Mouse (Mus musculus): ENCODE measurements at regions not wholly inside any gene's neighbourhood (a gene's known extent, or its start where the extent isn't known, plus 50 kb on each side); places are given as distances from the start of the nearest gene placed in this dataset.

DNA sequence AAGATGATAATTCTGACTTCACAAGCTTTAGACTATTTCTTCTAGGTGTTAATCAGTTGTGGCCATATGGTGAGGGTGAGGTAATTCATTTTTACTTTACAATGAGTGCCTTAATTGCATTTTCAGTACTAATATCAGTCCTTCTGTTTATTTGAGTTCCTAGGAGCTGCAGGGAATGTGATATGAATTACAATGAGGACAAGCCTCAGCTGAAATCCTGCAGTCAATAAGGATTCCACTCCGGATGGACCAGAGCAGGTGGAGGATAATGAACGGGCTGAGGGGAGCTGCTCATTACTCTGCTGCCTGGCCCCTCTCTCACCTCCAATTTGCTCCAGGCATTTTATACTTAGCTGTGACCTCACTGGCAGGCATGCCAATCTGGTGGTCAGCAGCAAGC is 85.7 kb upstream of the Cul1 start:
- no peak for ATAC-seq (ENCODE audit: insufficient read depth)
- TF ChIP-seq CTCF (IDR thresholded peaks at IDR 0.05; ENCODE audit: low read depth): no peak
- Histone ChIP-seq H3K9me3 (ENCODE audit: low read depth, low read length) (no peaks in the 10 kb centered on the region), H3K27ac (ENCODE audit: low read depth) (no peak overlapping the region), H3K4me1 (ENCODE audit: insufficient read depth) (no peaks in the 10 kb centered on the region), H3K4me2 (no peak overlapping the region), H3K27me3 (ENCODE audit: insufficient read depth, low read length) (no peaks in the 10 kb centered on the region), H3K36me3 (ENCODE audit: insufficient read depth) (no peaks in the 10 kb centered on the region), H3K9ac (no peak overlapping the region), H3K4me3 (ENCODE audit: low read depth, low read length) (no peak overlapping the region)
- WGBS: 60% methylated on average over 2 of the region's 2 CpGs
- no peak for DNase-seq

DNA sequence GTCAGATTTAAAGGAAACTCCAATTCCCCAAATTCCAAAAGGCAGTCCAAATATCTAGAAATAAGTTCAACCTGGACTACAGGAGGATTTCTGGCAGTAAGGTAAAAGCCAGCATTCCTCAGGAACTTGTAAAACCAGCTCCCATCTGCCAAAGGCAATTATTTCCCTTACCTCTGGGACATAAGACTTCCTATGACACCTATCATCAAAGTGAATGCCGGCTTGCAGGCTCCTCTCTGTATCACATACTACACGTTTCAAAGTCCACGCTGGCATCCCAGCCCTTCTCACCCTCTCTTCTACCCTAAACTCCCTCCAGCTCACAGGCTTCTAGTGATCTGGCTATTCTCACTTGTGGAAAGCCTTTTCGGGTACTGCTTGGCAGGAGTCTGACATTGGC is 77.5 kb upstream of the Cul1 start:
- H3K9ac ChIP-seq: no peak overlapping the region
- no peaks in the 10 kb centered on the region for H3K4me1 ChIP-seq (ENCODE audit: insufficient read depth)
- H3K4me2 ChIP-seq: no peak overlapping the region
- H3K9me3 ChIP-seq (ENCODE audit: low read depth, low read length): no peaks in the 10 kb centered on the region
- DNase-seq (peak; percentile 11), ATAC-seq (ENCODE audit: insufficient read depth) (no peak)
- 60% methylated on average over 4 of the region's 4 CpGs for WGBS
- H3K36me3 ChIP-seq (ENCODE audit: insufficient read depth): no peaks in the 10 kb centered on the region
- no peak overlapping the region for H3K4me3 ChIP-seq (ENCODE audit: low read depth, low read length)
- TF ChIP-seq CTCF (IDR thresholded peaks at IDR 0.05; ENCODE audit: low read depth): no peak
- no peak overlapping the region for H3K27ac ChIP-seq (ENCODE audit: low read depth)
- H3K27me3 ChIP-seq (ENCODE audit: insufficient read depth, low read length): no peaks in the 10 kb centered on the region

DNA sequence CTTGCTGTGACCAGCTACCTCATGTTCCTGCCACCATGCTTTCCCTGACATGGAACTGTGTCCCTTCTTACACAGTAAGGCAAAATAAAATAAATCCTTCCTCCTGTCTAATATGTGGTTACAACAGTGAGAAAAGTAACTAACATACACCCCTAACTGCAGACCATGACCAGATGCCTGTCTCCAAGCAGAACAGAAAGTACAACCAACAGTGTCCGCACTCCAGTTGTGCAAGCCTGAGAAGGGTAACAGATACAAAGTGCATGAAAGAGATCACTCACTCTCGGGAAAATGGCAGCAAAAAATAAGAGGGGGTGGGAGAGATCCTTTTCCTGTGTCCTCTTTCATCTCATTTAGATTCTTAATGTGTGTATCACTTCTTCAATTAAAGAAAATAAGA is 71.7 kb upstream of the Cul1 start:
- Histone ChIP-seq H3K27ac (ENCODE audit: low read depth) (no peak overlapping the region), H3K36me3 (ENCODE audit: insufficient read depth) (no peaks in the 10 kb centered on the region), H3K4me2 (no peak overlapping the region), H3K9ac (no peak overlapping the region), H3K4me3 (ENCODE audit: low read depth, low read length) (no peak overlapping the region), H3K27me3 (ENCODE audit: insufficient read depth, low read length) (no peaks in the 10 kb centered on the region), H3K9me3 (ENCODE audit: low read depth, low read length) (no peaks in the 10 kb centered on the region), H3K4me1 (ENCODE audit: insufficient read depth) (no peaks in the 10 kb centered on the region)
- TF ChIP-seq CTCF (IDR thresholded peaks at IDR 0.05; ENCODE audit: low read depth): no peak
- WGBS: 65% methylated on average over 2 of the region's 2 CpGs
- DNase-seq: no peak
- ATAC-seq (ENCODE audit: insufficient read depth): no peak

DNA sequence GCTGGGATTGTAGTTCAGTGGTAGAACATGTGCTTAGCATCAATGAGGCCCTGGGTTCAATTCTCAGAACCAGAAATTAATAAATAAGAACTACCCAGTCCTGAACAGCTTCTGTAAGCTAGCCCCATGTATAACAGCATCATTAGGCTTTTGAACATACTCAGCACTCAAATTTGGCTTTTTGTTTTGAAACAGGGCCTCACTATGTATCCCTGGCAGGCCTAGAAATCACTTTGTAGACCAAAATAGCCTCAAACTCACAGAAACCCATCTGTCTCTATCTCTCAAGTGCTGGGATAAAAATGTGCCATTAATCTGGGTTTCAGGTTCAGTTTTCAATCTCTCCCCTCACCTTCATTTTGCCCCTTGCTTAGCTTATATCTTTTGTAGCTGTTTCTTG is 66.6 kb upstream of the Cul1 start:
- Histone ChIP-seq H3K27me3 (ENCODE audit: insufficient read depth, low read length) (no peaks in the 10 kb centered on the region), H3K9ac (no peak overlapping the region), H3K27ac (ENCODE audit: low read depth) (no peak overlapping the region), H3K4me1 (ENCODE audit: insufficient read depth) (no peaks in the 10 kb centered on the region), H3K4me3 (ENCODE audit: low read depth, low read length) (no peak overlapping the region), H3K36me3 (ENCODE audit: insufficient read depth) (no peaks in the 10 kb centered on the region), H3K9me3 (ENCODE audit: low read depth, low read length) (no peaks in the 10 kb centered on the region), H3K4me2 (no peak overlapping the region)
- ATAC-seq (ENCODE audit: insufficient read depth) (no peak), DNase-seq (no peak)
- TF ChIP-seq CTCF (IDR thresholded peaks at IDR 0.05; ENCODE audit: low read depth): no peak

DNA sequence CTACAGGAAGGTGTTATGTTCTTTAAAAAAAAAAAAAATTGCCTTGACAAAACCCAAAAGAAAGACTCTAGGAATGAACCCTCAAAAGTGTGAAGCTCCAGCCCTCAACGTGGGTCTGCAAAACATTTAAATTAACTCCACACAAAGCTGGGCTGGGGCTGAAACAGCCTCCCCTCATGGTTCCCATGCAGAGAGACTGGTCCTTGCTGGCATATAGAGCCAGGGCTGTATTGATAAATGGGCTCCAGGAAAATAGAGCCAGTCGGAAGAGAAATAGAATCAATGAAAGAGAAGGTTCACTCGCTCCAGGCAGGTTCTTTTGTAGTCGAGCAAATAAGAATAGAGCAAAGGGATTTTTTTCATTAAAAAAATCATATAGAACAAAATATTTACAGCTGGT is 63.3 kb upstream of the Cul1 start:
- H3K4me3 ChIP-seq (ENCODE audit: low read depth, low read length): no peak overlapping the region
- no peak for DNase-seq
- no peaks in the 10 kb centered on the region for H3K9me3 ChIP-seq (ENCODE audit: low read depth, low read length)
- no peak overlapping the region for H3K4me2 ChIP-seq
- TF ChIP-seq CTCF (IDR thresholded peaks at IDR 0.05; ENCODE audit: low read depth): no peak
- WGBS: 62% methylated on average over 4 of the region's 4 CpGs
- no peaks in the 10 kb centered on the region for H3K4me1 ChIP-seq (ENCODE audit: insufficient read depth)
- H3K9ac ChIP-seq: no peak overlapping the region
- no peak overlapping the region for H3K27ac ChIP-seq (ENCODE audit: low read depth)
- H3K36me3 ChIP-seq (ENCODE audit: insufficient read depth): no peaks in the 10 kb centered on the region
- H3K27me3 ChIP-seq (ENCODE audit: insufficient read depth, low read length): no peaks in the 10 kb centered on the region
- no peak for ATAC-seq (ENCODE audit: insufficient read depth)

DNA sequence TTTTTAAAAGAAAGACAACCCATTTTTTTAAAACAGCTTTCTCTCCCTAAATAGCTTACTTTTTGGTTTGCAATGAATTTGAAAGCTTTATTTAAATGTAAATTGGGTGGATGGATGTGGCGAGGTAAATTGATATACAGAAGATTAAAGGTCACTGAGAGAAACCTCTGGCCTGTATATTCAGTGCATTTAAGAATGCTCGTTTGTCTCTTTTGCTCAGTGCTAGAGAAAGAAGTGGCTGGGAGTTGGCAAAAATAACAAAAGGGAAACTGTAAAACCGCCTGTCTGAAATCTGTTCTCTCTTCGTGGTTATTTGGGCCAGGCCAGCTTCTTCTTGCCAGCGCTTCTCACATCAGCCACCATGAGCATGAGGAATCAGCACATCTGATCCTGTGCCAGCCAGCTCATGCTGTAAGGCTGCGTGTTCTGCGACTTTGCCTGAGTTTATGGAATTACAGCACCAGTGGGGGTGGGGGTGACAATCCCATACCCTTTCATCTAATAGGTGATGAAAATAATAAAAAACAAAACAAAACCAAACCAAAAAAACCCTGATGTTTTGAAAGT is 62.7 kb upstream of the Cul1 start:
- DNase-seq: peak; percentile 36

DNA sequence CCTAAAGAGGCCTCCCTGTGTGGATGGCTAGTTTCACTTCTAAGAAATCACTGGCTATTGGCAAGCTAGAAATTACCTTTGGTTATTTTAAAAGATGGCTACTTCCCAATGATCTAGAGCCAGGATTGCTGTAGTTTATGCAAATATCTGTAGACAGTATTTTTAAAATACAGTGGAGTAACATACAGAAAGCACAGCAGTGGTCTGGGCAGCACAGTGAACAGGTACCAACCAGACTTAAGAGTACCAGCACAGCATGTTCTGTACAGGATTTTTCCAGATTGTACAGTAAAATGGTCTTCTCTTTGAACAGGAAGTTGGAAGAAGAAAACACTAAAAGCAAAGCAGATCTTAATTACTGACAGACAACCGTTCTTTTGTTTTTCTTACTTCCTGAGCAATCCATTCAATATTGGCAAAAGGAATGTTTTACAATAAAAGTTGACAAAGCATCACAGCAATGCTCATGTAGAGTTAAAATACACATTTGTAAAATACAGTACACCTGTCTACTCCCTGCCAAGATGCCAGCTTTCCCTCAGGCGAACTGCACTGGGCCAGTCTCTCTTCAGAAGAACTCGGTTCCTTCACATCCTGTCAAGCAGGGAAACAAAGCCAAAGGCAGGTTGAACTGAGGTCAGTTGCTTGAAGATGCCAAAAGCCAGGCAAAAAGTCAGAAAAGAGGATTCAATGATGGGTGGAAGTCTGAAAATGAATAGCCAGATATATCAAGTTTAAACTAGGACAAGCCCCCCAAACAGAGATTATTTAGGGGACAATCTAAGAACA is 62.0 kb upstream of the Cul1 start:
- WGBS: 57% methylated on average over 3 of the region's 3 CpGs
- Histone ChIP-seq H3K4me2 (no peak overlapping the region), H3K27me3 (ENCODE audit: insufficient read depth, low read length) (no peaks in the 10 kb centered on the region), H3K9ac (no peak overlapping the region), H3K36me3 (ENCODE audit: insufficient read depth) (no peaks in the 10 kb centered on the region), H3K9me3 (ENCODE audit: low read depth, low read length) (no peaks in the 10 kb centered on the region), H3K4me1 (ENCODE audit: insufficient read depth) (no peaks in the 10 kb centered on the region), H3K4me3 (ENCODE audit: low read depth, low read length) (no peak overlapping the region), H3K27ac (ENCODE audit: low read depth) (no peak overlapping the region)
- no peak for DNase-seq
- TF ChIP-seq CTCF (IDR thresholded peaks at IDR 0.05; ENCODE audit: low read depth): no peak
- ATAC-seq (ENCODE audit: insufficient read depth): no peak

More for the DNA sequence above, 62.7 kb upstream of the Cul1 start:
- H3K36me3 ChIP-seq (ENCODE audit: insufficient read depth): no peaks in the 10 kb centered on the region
- H3K9ac ChIP-seq: no peak overlapping the region
- H3K9me3 ChIP-seq (ENCODE audit: low read depth, low read length): no peaks in the 10 kb centered on the region
- no peaks in the 10 kb centered on the region for H3K27me3 ChIP-seq (ENCODE audit: insufficient read depth, low read length)
- H3K4me2 ChIP-seq: no peak overlapping the region
- ATAC-seq (ENCODE audit: insufficient read depth): no peak
- no peak for TF ChIP-seq CTCF (IDR thresholded peaks at IDR 0.05; ENCODE audit: low read depth)
- H3K4me3 ChIP-seq (ENCODE audit: low read depth, low read length): no peak overlapping the region
- no peaks in the 10 kb centered on the region for H3K4me1 ChIP-seq (ENCODE audit: insufficient read depth)
- WGBS: 45% methylated on average over 7 of the region's 7 CpGs
- no peak overlapping the region for H3K27ac ChIP-seq (ENCODE audit: low read depth)
